Mouse (Mus musculus): ENCODE results near the gene St5. TPM values are rescaled to one million over a fixed set of nuclear protein-coding genes. Genes with fewer than 3 reads are reported as not detected.
A peak's percentile ranks its signal among the peaks of the same experiment; 100 is the strongest.

St5 gene
- total RNA-seq, 2 experiments from 2014 or later, result 6.8 to 7.7 TPM

DNA sequence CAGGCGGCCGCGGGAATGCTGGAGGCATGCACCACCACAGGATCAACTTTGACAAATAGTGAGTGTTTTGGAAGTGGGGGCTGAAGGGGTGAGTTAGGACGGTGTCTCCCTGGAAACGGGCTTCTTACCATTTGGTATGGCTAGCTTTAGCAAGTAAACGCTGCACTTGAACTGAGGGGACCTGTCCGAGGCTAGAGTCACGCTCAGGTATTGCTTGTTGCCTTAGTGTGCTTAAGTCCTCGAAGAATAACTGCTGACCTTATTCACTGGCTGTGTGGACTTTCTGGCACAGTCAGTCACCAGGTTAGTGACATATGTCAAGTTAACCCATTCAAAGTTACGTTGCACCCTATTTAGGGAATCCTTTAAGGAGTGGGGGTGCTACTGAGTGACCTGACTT, 183.5 kb downstream of the St5 start:
- Histone ChIP-seq H3K27ac (peak overlapping the region; percentile 95), H3K4me3 (peak overlapping the region; percentile 84)
- intact Hi-C loops (cut with DNase I), result loop anchor here (5.0 to 10.0 kb wide), 2 partner anchors 78 to 375 kb away; no protein-coding TSS in a partner anchor
- no peak for DNase-seq
- TF ChIP-seq CTCF (IDR thresholded peaks at IDR 0.05), result no peak

DNA sequence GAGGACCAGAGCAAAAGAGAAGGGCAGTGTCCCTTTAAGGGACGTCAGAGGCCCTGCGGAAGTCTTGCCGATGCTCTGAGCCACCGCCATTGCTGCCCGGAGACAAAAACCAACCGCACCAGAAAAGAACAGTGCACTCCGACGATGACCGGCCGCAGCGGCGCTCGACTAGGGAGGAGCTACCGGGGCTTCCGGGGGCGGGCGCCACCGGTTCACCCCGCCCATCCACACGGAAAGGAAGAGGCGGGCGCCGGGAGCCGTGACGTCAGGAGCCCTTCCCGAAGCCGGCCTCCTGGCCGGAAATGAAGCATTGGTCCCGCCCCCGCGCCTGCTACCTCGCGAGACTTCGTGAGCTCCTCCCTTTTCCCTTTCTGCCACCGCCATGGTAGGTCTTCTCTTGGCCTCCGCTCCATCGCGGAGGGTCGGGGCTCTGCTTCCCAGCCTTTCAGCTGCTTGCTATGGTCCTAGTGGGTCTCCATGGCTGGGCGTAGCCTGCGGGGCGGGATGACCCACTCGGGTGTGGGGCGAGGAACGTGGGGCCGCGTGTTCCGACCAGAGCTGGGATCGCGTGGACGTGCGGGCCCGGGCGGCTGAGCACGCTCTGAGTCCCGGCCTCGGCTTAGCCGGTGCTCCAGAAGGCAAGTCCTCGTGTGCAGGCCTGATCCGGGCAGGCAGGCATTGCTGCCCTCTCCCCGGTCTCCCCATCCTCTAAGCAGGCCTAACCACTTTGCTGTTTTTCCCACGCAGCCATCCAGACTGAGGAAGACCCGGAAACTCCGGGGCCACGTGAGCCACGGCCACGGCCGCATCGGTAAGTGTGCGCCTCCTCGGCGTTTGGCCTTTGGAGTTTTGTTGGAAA, 184.3 kb downstream of the St5 start, which contains the start of gene Rpl27a:
TSS of gene Rpl27a (plus strand) at position 310 of the 859 bp plus-strand sequence.
- Histone ChIP-seq H3K4me3 (peak within 1 kb of the TSS; percentile 84), H3K27ac (peak within 1 kb of the TSS; percentile 95)
- peak; percentile 99 for DNase-seq
- intact Hi-C loops (cut with DNase I), result loop anchor here (5.0 kb wide), 1 partner anchor 77 kb away; no protein-coding TSS in a partner anchor
- 0 out of 2 replicates have a peak, but pooled peaks have one; percentile 3 for TF ChIP-seq CTCF (IDR thresholded peaks at IDR 0.05)

DNA sequence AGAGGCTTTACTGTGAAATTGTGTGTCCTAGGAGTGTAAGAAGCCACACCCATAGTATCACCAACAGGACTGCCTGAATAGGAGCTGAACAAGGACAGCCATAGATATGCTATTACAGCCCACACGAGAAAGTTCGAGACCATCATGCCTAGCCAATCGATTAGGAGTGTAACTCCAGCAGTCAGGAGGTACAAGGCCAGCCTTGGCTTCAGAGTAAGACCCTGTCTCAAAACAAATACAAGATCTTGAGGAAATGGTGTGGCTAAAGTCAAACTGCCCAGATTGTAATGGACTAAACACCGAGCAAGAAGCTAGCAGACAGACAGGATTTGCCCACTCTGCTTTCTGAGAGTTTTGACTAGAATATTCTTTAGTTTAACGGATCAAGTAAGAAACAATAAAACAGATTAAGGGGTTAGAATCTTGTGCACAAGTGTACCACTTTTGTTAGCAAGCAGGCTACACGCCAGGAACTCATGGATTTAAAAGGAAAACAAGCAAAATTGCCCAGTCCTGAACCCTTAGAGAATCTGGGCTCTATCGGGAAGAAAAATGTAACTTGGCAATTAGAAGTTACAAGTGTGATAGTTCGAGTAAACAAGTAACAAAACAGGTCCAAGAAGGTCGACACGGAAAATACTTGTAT, 185.2 kb downstream of the St5 start:
- H3K4me3 ChIP-seq, result peak overlapping the region; percentile 84
- H3K27ac ChIP-seq, result peak overlapping the region; percentile 95
- DNase-seq, result no peak
- TF ChIP-seq CTCF (IDR thresholded peaks at IDR 0.05), result no peak
- intact Hi-C loops (cut with DNase I), result loop anchor here (5.0 kb wide), 1 partner anchor 76 kb away; no protein-coding TSS in a partner anchor

DNA sequence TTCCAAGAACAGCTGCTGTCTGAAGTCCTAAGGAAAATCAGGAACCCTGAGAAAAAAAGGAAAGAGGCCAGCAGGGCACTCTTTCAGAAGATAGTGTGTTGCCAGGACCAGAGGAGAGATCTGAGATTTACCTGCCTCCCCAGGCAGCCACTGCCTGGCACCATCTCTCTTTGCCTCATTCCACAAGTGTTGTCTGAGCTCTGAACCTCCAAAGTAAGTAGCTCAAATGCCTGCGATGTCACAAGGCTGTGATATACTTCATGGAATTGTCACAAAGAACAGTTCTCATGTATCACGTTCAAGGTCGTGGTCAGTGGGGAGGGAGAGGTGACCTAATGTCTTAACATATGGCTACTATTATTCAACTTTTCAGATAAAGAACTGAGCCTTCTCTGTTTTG, 186.9 kb downstream of the St5 start:
- no peak for DNase-seq
- TF ChIP-seq CTCF (IDR thresholded peaks at IDR 0.05), result no peak
- Histone ChIP-seq H3K4me3 (no peak overlapping the region), H3K27ac (no peak overlapping the region)
- intact Hi-C loops (cut with DNase I), result loop anchor here (5.0 kb wide), 1 partner anchor 74 kb away; no protein-coding TSS in a partner anchor

GRCm38 (mm10) chr7:109511838-109512237, 191.6 kb downstream of the St5 start:
- TF ChIP-seq CTCF (IDR thresholded peaks at IDR 0.05), result no peak
- DNase-seq, result no peak
- H3K4me3 ChIP-seq, result no peak overlapping the region
- H3K27ac ChIP-seq, result no peak overlapping the region
- intact Hi-C loops (cut with DNase I), result no loop called here

GRCm38 (mm10) chr7:109510799-109511198, 192.6 kb downstream of the St5 start:
- TF ChIP-seq CTCF (IDR thresholded peaks at IDR 0.05), result no peak
- DNase-seq, result no peak
- no peak overlapping the region for H3K27ac ChIP-seq
- H3K4me3 ChIP-seq, result no peak overlapping the region
- intact Hi-C loops (cut with DNase I), result no loop called here

- no peak within 1 kb of the TSS for H3K4me3 ChIP-seq
- intact Hi-C loops (cut with DNase I), result no loop called here
- TF ChIP-seq CTCF (IDR thresholded peaks at IDR 0.05), result no peak
- no peak for DNase-seq
- H3K27ac ChIP-seq, result no peak within 1 kb of the TSS
These were observed 195.4 kb downstream of the St5 start, which contains the start of gene Trim66 for GRCm38 (mm10) chr7:109508034-109508433. TSS of gene Trim66 (minus strand) at chr7:109508134.

- no peak for TF ChIP-seq CTCF (IDR thresholded peaks at IDR 0.05)
- Histone ChIP-seq H3K4me3 (no peak overlapping the region), H3K27ac (no peak overlapping the region)
- no peak for DNase-seq
- intact Hi-C loops (cut with DNase I), result no loop called here
These were observed 195.8 kb downstream of the St5 start for GRCm38 (mm10) chr7:109507572-109507971.

DNA sequence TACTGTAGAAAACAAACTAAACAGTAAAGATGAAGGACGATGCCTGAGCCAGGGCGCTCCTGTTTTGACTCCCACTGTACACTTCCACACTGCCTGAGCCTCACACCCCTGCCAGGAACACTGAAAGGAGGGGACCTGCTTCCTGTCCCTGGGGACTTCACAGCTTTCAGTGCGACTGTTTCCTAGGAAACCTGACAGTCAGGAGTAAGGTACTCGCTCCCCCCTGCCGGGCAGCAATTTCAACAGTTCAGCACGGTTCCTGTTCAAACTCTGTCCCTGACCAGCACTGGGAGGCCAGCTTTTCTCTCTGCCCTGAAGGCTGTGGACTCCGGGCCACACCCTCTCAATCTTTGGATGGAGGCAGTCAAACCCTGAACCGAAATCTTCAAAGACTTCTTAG, 196.3 kb downstream of the St5 start:
- DNase-seq, result no peak
- no peak for TF ChIP-seq CTCF (IDR thresholded peaks at IDR 0.05)
- H3K27ac ChIP-seq, result no peak overlapping the region
- H3K4me3 ChIP-seq, result no peak overlapping the region
- intact Hi-C loops (cut with DNase I), result no loop called here

DNA sequence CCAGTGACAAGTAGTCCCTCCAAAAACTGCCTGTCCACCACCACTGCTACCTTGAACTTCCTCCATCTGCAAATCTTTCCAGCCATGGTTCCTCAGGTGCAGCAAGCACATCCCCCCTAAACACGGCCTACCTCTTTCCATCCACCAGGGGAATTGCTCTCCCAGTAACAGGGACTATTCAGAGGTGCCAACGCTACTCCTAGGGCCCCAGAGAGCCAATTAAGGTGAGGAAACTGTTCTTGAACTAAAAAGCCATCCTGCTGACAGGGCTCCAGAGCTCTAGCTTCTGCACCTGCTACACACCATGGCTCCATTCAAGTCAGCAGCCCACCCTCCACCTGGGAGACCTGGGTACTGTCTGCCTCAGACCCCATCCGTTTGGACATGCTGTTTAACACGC, 205.9 kb downstream of the St5 start:
- intact Hi-C loops (cut with DNase I), result no loop called here
- H3K27ac ChIP-seq, result no peak overlapping the region
- TF ChIP-seq CTCF (IDR thresholded peaks at IDR 0.05), result no peak
- no peak for DNase-seq
- H3K4me3 ChIP-seq, result no peak overlapping the region

GRCm38 (mm10) chr7:109493319-109494316, 209.8 kb downstream of the St5 start:
- peak overlapping the region; percentile 49 for H3K4me3 ChIP-seq
- H3K27ac ChIP-seq, result 0 out of 2 replicates have a peak overlapping the region, but pooled peaks have one; percentile 4
- peak; percentile 40 for DNase-seq
- no peak for TF ChIP-seq CTCF (IDR thresholded peaks at IDR 0.05)
- intact Hi-C loops (cut with DNase I), result no loop called here

Measured in gastrocnemius, adult 2 months (tissue).